Mouse (Mus musculus) R1 (cell line): ENCODE results near the gene Lmnb2.

Experiments
- DNase-seq: peaks from one replicate; pipeline ENCODE4 v3.0.0-alpha.2; 2018; ENCODE audit warnings: low read depth, low spot score

The Lmnb2 gene

DNA sequence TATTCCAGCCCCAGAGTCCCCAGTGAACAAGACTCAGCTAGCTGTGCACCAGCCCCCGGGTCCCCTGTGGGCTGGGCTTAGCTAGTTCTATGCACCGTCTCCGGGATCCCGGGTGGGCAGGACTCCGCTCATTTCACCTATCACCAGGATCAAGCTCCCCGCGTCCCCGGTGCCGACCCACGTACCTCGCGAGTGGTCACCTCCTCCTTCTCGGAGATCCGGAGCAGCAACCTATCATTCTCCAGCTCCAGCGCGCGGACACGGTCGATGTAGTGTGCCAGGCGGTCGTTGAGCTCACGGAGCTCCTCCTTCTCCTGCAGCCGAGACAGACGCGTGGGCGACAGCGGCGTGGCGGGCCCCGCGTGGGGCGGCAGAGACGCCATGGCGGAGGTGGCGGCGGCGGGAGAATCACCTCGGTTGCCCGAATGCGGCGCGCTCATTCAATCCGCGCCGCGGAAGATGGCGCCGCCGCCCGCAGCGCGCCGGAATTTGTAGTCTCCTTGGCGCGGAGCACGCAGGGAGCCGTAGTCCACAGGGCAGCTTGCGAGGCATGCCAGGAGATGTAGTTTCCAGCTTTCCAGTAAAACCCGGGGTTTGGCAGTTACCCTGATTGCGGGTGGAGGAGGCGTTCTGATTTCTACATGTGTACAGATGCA lies at the start of gene Lmnb2:
Gene Lmnb2 (minus strand): TSS at position 467 of the 656 bp plus-strand sequence.
- DNase-seq, result peak; percentile 75

DNA sequence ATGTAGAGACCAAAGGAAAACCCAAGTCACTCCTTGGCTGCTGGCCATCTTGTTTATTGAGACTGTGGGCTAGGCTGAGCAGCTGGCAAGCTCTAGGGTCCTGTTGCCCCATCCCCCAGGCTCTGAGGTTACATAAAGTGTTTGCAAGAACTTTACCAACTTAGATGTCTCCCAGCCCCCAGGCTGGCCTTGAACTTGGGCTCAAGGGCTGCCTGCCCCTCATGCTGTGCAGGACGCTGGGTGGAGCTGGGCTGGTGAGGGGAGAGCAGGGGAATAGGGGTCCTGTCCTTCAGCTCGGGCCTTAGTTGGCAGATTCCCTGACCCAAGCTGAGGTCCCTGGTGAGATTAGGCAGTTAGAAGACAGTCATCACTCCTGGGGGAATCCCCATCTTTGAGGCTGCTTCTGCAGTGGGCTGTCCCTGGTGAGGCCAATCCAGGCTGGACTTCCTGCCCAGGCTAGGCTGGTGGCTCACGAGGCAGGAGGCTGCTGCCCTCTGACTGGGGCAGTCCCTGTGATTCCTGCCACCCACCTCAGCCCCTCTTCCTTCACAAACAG lies 49.1 kb upstream of the Lmnb2 start:
- no peak for DNase-seq

DNA sequence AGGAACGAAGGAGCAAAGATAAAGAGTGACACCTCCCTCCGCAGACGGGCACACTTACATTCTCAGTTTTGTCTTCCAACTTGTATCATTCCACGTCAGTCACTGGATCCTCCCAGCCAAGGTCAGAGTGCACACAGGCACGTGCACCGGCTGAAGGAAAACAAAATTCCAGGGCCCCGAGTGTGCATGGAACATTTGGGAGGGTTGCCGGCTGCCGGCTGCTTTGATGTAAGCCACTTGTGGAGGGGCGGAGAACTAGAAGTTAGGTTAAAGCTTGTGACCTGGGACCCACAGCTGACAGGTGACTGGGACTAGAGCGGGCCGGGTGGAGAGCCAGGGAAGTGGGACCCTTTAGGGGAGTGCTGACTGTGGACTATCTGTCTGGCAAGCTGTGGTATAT lies 48.3 kb upstream of the Lmnb2 start:
- DNase-seq, result peak; percentile 65

DNA sequence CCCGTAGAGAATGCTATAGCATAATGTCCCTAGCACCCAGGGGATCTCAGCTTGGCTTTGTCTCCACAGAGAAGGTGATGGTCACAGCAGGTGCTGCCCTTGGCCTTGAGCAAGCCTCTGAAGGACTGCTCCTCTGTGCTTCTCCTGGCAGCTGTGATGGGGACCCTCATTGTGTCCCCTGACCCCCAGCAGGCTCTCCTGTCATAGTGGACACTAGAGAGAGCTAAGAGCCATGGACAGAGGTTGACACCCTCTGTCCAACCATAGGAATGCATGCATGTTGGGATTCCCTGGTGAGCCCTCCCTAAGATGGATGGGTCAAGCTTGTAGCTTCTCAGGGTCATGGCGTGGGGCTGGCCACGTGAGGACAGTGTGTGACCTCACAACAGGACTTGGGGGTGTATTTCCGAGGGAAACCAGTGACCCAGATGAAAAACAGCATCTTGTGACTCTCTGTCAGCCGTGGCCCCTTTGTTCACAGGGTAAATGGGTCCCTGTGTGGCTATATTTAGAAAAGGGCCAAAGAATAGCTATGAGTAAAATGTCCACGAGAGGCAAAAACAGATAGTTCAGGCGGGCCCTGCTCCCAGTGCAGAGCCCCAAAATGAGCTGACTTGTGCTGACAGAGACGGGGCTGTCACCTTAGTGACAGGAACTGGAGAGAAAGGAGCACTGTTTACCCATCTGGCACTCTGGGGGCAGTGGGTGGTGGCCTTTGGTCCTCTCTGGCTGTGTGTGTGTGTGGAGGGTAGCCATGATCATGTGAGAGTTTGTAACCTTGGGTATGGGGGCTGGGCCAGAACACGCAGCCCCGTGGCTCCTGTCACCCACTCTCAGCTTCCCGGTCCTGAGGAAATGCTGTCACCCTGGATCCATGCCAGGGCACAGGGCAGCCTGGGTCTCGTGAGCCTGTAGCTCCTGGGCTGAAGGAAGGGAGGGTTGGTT lies 45.3 kb upstream of the Lmnb2 start:
- DNase-seq, result no peak

DNA sequence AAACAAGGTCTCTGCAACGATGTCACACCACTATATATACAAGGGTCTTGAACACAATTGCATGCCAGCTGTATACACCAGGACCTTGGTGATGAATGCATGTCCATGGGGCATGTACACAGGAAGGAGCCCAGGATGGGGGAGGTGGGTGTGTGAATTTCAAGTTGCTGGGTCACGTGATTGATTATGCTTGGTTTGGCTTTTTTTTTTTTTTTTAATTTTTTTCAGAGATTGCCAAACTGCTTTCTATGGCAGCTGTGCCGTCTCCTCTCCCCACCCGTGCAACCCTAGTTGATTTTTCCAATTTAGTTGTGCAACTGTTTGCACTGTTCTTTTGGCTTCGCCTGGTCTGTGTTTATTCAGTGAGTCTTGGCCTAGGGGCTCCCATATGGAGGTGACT lies 44.5 kb upstream of the Lmnb2 start:
- DNase-seq, result peak; percentile 24

DNA sequence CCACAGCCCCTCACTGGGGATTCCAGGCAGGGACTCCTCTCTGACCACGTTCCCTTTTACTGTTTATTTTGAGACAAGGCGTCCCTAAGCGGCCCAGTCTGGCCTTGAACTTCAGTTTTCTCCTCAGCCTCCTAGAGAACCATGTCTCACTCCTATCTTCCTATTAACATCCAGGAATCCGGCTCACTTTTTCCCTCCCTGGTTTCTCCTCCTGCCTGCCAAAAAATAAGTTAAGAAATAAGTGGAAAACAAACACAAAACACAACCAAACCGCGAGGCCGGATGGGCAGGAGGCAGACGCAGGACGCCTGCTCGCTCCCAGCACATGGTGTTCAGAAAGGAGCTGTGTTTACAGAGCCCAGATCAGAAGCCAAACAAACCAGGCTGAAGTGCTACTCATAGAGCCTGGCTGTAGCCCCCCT lies 44.0 kb upstream of the Lmnb2 start:
- DNase-seq, result peak; percentile 55

DNA sequence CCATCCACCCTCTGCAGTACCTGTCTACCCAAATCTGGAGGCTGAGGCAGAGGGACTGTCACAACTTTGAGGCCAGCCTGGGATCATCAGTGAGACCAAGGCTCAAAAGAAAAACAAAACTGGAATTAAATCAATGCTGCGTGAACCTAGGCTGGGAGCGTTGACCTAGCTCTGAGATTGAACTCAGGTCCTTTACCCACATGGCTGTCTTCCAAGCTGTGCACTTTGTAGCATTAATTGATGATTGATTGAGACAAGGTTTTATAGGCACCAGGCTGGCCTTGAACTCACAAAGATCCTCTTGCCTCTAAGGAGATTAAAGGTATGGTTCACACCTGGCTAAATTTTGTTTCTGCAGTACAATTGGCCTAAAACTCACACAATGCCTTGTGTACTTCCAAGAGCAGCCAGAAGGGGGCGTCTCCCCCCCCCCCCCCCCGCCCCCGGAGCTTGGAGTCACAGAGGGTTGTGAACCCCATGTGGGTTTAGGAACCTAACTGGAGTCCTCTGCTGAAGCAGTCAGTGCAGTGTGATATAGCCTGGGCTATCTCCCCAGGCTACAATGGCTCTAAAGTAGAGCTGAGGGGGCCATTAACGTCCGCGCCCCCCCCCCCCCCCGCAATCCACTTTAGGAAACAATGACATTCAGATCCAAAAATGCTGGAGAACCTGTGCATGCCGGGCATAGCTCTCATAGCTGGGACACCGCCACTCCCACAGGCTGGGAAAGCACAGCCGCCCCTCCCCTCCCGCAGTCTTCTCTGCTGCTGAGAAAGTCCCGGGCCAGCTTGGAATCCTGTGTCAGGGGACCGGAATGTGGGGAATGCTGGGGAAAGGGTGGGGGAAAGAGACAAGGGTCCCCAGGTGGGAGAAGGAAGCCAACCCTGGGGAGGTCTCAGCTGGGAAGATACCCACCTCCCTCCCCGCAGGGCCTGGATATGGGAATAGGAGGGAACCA lies 42.8 kb upstream of the Lmnb2 start:
- DNase-seq, result peak; percentile 100

DNA sequence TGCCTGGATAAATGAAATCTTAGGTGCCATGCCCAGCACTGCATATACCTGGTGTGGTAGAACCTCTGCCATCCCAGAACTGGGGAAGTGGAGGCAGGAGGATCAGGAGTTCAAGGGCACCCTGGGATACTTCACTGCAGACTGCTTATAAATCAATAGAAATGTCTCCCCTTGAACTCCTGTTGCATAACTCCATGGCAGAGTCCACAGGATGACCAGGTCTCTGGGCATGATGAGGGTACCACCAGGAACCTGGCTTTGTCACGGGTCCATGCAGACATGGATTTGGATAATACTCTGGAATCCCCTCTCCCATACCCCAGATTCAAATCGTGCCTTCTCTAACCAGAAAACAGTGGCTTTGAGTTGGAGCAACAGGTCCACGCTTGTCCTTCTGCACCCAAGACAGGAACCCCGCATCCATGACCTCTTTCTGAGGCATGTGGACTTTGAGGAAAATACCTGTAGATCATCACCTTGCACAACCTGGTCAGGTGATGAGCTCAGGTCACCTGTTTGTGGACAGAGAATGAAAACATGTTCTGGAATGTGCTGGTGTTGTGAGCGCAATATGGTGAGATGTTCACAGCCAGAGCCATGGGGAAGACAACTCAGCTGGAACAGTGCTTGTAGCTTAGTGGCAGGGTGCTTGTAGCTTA lies 41.1 kb upstream of the Lmnb2 start:
- no peak for DNase-seq

DNA sequence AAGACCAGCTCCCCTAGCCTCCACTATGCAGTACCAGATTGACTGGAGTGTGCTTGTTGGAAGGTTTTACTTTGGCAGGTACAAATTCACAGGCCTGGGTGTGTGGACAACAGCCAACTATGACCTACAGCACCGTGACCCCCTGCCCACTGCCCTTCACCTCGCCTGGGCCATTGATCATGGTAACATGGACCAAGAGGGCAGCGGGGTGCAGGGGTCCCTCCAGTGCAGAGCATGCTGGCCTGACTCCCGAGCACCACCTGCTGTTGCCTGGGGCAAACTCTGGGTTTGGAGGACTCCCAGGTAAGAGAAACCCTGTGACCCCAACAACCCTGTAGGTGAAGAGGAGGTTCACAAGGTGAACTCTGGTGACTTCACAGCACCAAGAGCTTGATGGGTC lies 39.7 kb upstream of the Lmnb2 start:
- no peak for DNase-seq

DNA sequence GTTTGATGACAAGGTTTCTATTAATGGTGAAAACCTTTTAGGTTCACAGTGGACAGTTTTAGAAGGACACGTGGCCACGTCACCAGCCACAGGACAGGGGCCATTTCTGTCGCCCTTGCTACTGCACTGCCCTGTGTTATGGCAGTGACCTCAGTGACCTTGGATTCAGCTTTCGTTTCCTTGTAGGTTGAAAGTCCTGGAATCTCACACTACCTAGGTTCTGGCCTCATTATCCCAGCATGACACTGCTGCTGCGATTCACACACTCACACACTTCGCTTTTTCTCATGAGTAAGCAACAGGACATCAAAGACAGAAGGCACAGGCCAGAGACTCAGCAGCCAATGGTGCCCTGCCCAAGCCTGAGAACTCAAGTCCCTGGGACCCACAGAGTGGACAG lies 38.9 kb upstream of the Lmnb2 start:
- DNase-seq, result peak; percentile 62

DNA sequence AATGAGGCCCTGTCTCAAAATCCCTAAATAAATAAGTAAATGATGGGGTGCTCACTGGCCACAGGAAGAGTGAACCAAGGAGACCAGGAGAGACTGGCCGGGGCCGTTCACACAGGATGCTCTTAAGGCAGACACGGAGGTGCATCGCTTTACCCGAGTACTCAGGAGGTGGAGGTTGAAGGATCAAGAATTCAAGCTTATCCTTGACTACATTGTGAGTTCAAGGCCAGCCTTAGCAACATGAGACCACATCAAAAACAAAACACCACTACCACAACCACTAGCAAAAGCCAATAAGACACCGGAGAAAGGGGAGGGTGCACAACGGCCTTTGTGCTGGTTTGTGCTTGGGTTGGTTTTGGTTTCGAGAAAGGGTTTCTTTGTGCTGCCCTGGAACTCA lies 38.3 kb upstream of the Lmnb2 start:
- peak; percentile 29 for DNase-seq

DNA sequence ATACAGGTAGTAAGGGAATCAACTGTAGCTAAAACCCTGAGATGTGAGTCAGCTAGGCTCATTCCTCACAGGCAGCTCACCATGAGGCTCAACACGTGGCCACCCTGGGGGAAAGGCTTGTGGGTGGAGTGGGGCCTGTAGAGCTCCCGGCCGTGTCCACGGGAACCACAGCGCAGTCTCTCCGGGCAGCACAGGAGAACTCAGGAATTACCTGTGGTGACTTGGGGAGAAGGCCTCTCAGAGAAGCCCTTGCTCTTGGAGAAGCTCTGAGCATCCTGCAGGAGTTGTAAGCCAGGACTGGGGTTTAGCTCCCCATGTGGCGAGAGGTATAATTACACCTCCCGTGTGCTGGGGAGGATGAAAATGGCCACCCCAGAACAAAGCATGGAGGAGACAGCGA lies 37.5 kb upstream of the Lmnb2 start:
- DNase-seq, result peak; percentile 90

DNA sequence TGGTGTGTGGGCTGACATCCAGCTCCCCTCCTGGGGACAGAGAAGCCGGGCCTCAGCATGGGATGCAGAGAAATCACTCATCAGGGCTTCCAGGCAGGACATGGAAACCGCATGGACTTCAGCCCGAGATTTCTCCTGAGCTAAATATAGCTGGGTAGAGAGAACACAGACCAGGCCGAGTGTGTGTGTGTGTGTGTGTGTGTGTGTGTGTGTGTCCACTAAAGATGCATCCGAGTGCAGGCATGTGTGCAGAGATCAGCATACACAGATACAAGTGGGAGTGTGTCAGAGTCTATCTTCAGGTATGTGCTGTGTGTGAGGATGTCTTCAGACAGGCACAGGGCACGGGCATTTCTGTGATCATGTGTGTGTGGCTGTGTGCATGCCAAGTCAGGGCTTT lies 36.8 kb upstream of the Lmnb2 start:
- DNase-seq, result no peak

DNA sequence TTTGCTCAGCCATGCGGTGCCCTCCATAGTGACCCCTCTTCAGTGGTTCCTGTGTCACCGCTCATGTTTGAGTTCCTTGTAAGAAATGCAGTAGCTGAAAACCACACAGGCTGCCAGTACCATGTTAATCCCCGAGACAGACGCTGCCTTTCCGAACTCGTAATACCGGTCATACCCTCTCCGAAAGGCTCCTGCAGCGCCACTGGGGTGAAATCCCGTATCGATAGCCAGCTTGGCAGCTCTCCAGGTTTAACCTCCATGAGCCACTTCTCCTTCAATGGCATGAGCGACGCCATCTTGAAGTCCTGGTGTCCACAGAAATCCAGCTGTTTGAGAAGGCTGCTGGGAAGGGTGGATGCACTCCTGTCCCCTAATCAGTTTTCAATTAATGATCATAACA lies 36.4 kb upstream of the Lmnb2 start:
- DNase-seq, result peak; percentile 25

DNA sequence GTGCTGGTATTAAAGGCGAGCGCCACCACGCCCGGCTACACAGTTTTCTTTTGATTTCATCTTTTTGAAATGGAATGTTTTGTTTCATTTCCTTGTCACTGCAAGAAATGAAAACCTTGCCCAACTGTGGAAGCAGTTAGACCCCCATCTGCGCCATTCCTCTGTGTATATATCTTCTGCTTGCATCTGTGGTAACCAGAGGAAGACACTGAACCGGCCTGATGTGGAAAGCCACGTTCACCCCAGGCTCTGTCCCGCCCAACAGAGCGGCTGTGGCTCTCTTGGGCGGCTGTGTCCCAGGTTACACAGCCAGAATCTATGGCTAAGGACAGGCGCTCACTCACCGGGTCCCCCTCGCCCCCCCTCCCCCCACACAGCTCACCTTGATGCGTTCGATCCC lies 34.4 kb upstream of the Lmnb2 start:
- no peak for DNase-seq

DNA sequence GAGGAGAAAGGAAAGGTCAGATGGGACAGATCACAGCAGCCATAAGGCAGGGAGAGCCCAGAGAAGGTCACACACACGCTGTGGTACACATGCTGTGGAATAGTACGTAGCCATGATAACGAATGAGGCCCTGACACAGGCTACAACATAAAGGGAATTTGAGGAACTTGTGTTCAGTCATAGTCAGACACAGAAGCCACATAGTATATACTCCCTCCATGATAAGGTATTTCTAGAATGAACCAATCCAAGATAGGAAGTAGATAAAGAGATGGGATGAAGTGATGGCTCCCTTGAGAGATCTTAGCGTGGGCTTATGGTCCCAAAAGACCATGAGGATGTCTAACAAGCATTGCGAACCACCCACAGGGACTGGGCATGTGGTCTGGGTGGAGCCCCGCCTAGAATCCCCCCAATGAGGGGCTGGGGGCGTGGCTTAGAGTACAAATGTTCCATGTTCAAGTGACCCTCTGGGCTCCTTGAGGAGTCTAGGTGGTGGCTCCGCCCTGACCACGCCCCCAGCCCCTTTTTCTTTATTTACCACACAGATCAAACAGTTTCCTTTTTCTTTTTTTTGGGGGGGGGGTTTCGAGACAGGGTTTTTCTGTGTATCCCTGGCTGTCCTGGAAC lies 33.8 kb upstream of the Lmnb2 start:
- peak; percentile 85 for DNase-seq

DNA sequence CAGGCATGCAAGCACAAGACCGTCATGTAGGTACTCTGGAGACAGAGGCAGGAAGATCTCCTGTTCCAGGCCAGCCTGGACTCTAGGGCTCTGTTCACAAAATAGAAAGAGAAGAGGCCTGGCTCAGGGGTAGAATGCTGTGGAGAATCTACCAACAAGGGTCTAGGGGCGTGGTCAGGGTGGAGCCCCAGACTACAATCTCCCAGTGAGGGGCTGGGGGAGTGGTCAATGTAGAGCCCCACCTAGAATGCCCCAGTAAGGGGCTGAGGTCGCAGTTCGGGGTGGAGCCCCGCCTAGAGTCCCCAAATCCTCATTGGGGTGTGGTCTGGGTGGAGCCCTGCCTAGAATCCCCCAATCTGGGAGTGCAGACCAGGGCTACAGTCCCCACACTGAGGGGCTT lies 32.3 kb upstream of the Lmnb2 start:
- DNase-seq, result peak; percentile 92

DNA sequence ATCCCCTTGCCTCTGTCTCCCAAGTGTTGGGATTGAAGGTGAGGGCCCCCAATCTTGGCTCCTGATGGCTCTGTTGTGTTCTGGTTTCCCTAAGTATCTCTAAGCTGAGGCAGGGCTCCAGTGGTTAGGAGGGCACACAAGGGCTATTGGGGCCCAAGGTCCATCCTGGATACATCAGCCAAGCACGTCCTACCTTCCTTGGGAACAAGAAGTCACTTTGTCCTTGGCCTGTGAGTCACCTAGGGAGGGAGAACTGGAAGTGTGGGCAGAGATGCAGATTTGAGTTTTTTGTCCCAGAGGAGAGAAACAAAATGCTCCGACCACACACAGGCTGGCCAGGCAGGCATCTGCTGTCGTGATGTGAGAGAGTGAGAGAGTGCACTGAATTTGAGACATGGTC lies 31.0 kb upstream of the Lmnb2 start:
- DNase-seq, result no peak

DNA sequence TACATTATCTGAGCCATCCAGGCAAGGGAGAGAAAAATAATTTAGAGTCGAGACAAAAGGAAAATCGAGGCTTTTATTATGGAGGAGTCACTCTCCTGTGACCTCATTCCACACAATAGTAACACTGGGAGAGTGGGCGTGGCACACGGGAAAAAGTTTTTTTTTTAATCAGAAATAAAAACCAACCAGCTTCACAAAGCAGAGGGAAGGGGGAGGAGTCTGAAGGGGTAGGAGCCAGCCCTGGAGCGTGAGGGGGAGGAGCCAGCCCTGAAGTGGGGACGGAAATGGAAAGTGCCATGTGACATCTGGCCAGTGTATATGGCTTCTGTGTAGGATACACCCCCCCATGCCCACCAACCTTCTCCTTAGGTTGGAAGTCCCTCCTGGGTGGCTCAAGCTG lies 30.5 kb upstream of the Lmnb2 start:
- peak; percentile 86 for DNase-seq

DNA sequence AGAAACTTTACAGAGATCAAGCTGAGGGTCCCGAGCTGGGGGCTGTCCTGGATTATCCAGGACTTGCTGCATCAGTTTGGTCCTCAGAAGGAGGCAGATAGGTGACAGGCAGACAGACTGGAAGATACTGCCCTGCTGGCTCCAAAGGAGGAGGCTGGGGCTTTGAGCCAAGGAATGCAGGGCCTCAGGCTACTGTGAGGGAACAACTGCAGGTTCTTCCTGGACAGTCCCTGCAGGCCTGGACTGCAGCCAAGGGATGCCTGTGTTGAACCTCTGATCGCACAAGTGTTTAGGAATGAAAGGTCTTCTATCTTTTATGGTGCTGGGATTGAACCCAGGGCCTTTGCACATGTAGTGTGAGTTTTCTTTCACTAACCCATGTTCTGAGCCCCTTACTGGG lies 29.8 kb upstream of the Lmnb2 start:
- DNase-seq, result no peak
